Mouse (Mus musculus): ENCODE results near the gene Msh3.
"Not testable (repeated sequence)": the region's sequence is repeated elsewhere in the genome, so short reads cannot be mapped to it uniquely, and the experiment has no call there.

Msh3 gene

DNA sequence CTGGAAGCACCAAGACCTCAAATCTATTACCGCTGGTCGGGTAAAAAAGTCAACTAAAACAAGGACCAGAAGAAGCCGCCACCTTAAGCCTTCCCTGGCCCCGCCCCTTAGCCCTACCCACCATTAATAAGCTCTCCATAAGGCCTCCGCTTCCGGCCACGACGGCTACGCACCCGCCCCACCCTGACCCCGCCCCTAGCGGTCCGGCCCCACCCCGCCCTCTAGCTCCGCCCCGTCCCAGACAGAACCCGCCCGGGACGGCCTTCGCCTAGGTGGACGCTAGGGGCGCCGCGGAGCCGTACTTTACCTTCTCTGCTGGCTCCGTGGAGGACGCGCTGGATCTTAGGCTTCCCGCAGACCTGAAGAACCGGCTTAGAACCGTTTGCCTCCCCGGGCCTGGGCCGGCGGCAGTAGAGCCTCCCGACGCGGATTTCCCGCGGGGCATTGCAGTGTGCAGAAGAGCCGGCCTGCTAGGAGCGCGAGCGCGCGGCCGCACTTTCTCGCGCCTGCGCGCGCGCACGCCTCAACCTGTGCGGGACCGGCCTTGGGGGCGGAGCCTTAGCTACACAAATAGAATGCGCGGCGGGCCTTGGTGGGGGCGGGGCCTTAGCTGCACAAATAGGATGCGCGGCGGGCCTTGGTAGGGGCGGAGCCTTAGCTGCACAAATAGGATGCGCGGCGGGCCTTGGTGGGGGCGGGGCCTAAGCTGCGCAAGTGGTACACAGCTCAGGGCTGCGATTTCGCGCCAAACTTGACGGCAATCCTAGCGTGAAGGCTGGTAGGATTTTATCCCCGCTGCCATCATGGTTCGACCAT, at the start of gene Msh3, which contains the start of gene Dhfr:
Msh3 (minus strand) TSS at position 548 of the 816 bp plus-strand sequence.
Dhfr (plus strand) TSS at position 271 of the 816 bp plus-strand sequence.
- DNase-seq (ENCODE audit: low spot score), result peak; percentile 96

DNA sequence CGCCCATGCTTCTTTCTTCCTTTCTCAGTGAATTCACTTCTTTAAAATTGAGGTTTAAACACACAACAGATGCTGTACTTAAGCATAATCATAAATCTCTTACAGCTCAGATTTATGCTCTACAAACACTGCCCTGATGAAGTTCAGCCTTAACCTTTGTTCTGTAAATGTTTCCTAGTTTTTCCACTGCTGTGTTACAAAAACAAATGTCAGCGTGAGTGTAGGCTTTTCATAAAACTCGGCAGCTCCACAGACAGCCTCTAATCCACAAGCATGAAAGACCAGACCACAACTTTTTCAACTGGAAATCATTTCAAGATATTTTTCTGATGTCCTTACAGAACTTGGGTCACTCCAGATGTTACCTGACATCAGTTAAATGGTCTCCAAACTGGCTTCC, 48.7 kb upstream of the Msh3 start:
- no peak for DNase-seq (ENCODE audit: low spot score)

DNA sequence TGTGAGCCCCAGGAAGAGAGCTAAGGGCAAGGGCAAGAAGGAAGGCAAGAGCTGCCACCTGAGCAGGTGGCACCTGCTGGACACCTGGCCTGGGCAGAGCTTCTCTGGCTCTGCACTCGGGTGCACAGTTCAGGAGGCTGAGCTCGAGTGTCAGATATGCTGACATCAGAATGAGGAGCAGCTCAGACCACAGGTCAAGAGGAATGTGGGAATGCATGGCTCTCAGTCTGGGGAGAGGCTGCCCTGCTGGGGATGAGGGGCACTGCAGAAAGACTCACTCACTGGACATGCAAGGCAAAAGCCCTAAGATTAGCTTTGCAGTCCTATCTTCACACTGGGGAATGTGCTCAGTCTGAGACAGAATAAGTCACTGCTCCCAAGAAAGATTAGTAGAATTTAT, 47.3 kb upstream of the Msh3 start:
- DNase-seq (ENCODE audit: low spot score), result no peak

GRCm38 (mm10) chr13:92398491-92399384, 43.9 kb upstream of the Msh3 start:
- DNase-seq (ENCODE audit: low spot score), result no peak

- no peak for DNase-seq (ENCODE audit: low spot score)
Measured at GRCm38 (mm10) chr13:92393047-92393661, 38.4 kb upstream of the Msh3 start.

DNA sequence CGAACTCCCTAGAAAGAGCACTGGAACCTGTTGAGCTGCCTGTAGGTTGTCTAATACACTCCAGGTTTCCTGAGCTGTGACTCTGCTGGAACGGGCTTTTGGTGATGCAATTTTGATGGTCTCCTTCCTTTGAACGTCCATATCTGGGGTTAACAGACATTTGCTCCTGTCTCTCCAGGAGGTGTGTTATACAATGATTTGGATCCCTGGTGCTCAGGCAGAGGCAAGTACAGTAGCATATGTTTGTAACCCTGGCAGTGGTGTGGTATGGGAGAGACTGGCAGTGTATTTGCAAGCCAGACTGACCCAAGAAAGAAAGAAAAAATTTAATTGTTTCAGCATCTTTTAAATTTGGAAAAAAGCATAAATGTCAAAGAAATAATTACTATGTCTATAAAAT, 32.6 kb upstream of the Msh3 start:
- no peak for DNase-seq (ENCODE audit: low spot score)

DNA sequence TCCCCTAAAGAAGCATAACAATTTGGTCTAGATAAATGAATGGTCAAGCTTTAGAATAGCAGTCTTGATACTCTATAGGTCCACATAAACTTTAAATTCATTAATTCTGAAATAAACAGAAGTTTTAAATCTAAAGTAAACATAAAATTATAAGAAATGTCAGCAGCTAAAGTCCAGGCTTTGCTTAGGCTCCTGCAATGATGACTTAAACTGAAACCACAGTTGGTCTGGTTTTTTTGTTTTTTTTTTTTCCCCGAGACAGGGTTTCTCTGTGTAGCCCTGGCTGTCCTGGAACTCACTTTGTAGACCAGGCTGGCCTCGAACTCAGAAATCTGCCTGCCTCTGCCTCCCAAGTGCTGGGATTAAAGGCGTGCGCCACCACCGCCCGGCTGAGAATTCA, 16.7 kb upstream of the Msh3 start:
- not testable (repeated sequence) for DNase-seq (ENCODE audit: low spot score)

GRCm38 (mm10) chr13:92370811-92371210, 16.0 kb upstream of the Msh3 start:
- DNase-seq (ENCODE audit: low spot score), result no peak

- no peak for DNase-seq (ENCODE audit: low spot score)
Measured at GRCm38 (mm10) chr13:92365312-92365711, 10.5 kb upstream of the Msh3 start.

DNA sequence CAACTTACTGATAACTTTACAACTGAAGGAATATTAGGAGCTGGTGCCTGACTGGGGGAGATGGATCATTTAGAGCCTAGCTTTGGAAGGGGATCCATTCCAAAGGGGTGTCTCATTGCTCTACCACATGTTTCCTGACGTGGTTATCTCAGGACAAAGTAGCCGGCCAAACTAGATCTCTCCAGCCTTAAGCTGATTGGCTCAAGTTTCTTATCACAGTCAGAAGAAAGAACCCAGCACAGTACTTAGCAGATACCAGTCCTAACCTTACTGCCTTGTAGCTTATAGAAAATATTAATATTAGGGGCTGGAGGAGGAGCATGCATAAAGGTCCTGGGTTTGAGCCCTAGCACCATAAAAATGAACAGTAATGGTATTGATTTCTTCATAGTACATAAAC, 6.8 kb upstream of the Msh3 start:
- no peak for DNase-seq (ENCODE audit: low spot score)

DNA sequence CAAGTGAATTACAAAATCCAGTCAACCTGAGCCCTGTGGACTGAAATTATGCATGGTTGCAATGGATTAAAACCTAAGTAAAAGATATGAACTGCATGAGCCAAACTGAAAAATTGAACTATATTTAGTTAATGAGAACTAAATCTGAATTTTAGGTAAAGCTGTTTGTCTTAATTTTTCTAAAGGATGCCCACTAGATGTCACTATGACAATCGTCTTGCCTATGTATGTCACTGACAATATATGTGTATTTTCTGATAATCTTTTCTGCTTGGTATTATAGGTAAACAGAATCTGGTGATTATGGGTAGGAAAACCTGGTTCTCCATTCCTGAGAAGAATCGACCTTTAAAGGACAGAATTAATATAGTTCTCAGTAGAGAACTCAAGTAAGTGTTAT, 2.8 kb upstream of the Msh3 start:
- DNase-seq (ENCODE audit: low spot score), result no peak

GRCm38 (mm10) chr13:92356376-92356775, 1.6 kb upstream of the Msh3 start:
- DNase-seq (ENCODE audit: low spot score), result no peak

GRCm38 (mm10) chr13:92355272-92355643, 455 bp upstream of the Msh3 start:
- DNase-seq (ENCODE audit: low spot score), result no peak

DNA sequence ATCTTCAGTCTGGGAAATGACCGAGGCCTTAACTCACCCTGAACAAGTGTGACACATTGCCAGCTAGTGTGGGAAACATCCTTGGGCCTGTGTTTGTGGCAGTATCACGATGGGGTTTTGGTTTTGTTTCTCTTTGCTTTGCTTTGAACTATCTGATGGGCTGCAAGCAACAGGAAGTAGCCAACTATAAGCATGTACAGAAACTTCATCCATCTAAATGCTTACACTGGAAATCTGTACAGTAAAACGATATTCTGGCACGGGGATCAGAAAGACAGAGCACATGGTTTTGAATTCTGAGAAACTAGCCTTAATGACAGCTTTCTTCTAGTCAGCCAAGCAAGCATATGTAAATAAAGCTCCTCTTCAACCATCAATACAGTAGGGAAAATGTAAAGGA, 847 bp downstream of the Msh3 start:
- no peak for DNase-seq (ENCODE audit: low spot score)

DNA sequence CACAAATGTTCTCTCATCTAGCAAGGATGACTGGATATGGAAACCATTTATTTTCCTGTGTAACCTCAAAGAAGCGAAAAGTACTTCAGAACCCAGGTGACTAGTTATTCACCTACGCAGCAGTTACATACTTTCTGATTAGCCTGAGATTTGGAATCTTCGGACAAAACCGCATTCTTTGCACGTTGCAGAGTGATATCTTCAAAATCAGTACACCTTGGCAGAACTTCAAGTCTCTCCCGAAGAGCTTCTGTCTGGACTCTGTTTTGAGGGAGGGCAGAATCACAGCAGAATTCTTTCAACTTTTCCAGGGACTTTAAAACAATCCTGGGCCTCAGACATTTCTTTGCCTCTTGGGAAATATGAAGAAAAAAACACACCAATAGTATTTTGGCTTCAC, 3.7 kb downstream of the Msh3 start:
- DNase-seq (ENCODE audit: low spot score), result no peak

DNA sequence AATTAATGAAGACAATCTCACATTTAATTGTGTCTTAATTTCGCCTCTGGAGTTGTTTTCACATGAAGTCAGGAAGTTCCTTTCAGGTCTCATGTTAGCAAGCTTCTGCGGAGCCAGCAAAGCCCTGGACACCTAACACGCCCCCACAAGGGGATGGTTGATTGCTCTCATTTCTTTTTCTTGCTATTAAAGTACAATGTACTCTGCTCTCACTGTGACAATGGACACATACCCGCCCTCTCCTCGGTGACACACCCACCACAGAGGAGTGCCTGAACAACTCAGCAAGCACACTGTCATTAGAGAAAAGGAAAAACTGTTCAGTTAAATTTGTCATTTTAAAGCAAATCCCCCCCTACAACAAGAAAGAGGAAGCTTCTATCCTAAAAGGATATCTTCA, 8.5 kb downstream of the Msh3 start:
- DNase-seq (ENCODE audit: low spot score), result no peak

- DNase-seq (ENCODE audit: low spot score), result no peak
Measured at GRCm38 (mm10) chr13:92344033-92344432, 10.8 kb downstream of the Msh3 start.

DNA sequence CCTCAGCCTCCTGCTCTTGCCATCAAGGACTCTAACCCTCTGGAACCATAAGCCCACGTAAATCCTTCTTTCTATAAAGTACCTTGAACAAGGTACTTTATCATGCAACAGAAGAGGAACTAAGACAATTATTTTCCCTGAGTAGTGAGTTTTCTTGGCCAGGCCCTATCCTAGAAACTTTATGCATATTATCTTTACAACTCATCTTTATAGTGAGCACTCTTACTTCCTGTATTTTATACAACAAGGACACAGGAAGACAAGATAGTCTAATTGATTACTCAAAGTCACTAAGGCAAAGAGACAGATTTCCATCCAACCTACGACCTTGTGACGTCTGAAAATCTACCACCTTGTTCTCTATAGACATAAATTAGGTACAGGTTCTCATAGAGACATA, 15.0 kb downstream of the Msh3 start:
- no peak for DNase-seq (ENCODE audit: low spot score)

DNA sequence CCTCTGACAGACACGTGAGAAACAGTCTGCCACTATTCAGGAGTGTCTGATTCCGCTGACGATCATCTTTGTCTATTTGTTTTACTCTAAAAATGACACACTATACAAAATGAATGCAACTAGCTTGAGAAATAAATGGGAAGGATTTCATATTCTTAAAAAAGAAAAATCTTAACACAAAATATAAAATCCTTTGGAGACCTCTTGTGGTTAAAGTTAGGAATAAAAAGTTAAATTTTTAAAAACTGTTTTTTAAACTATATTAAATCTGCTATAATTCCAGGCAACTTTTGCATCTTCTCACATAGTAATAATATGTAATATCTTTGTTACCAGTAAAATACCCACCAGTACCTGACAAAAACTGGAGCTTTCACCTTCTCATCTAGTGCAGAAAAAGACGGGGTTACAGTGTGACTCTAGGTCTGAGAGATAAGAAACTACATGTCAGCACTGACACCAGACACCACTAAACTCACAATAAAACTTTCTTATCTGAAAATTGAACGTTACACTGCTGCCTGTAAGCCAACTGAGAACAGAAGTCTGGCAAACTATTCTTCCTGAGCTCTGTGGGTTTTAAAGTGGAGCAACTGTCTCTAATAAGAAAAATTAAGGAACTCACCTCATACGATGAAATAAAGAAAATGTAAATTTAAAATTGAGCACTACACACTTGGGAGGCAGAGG, 16.9 kb downstream of the Msh3 start:
- DNase-seq (ENCODE audit: low spot score), result no peak

- DNase-seq (ENCODE audit: low spot score), result no peak
Measured at GRCm38 (mm10) chr13:92336857-92337256, 17.9 kb downstream of the Msh3 start.

- DNase-seq (ENCODE audit: low spot score), result no peak
Measured at GRCm38 (mm10) chr13:92332103-92332879, 22.5 kb downstream of the Msh3 start.
